Mouse (Mus musculus): Measurements from ENCODE around the gene Mthfr. TPM values are rescaled to one million over a fixed set of nuclear protein-coding genes. Genes with fewer than 3 reads are reported as not detected.

Gene Mthfr
- polyA plus RNA-seq, 1 experiment from 2014 or later, result 11.9 TPM

GRCm38 (mm10) chr4:148056246-148056645 is 17.4 kb downstream of the Mthfr start:
- peaks cover 3% of the 10 kb centered on the region; the same call in 1 of the 2 replicates for H3K4me1 ChIP-seq (ENCODE audit: control insufficient read depth, low read depth, low read length)
- no peak for ATAC-seq (ENCODE audit: low read depth)
- no peaks in the 10 kb centered on the region for H3K27me3 ChIP-seq (ENCODE audit: control insufficient read depth, insufficient read depth, low read depth, low read length)
- 83% methylated on average over 7 of the region's 7 CpGs for WGBS (ENCODE audit: insufficient replicate concordance)
- H3K9me3 ChIP-seq (replicated peaks; ENCODE audit: control insufficient read depth, low read length), result no peaks in the 10 kb centered on the region
- H3K27ac ChIP-seq (ENCODE audit: low read length), result peak overlapping the region; percentile 42; the same call in 1 of the 2 replicates
- H3K4me3 ChIP-seq (ENCODE audit: low read depth, low read length), result no peak overlapping the region
- H3K4me2 ChIP-seq (ENCODE audit: low read depth, low read length), result no peak overlapping the region
- H3K36me3 ChIP-seq (ENCODE audit: control insufficient read depth, insufficient read depth), result peaks cover 34% of the 10 kb centered on the region
- no peak overlapping the region for H3K9ac ChIP-seq (ENCODE audit: low read depth, low read length)

GRCm38 (mm10) chr4:148056801-148057200 is 17.9 kb downstream of the Mthfr start:
- WGBS (ENCODE audit: insufficient replicate concordance), result 66% methylated on average over 4 of the region's 4 CpGs
- H3K27ac ChIP-seq (ENCODE audit: low read length), result peak overlapping the region; percentile 42; the same call in 1 of the 2 replicates
- ATAC-seq (ENCODE audit: low read depth), result peak; percentile 73
- H3K4me2 ChIP-seq (ENCODE audit: low read depth, low read length), result no peak overlapping the region
- H3K4me3 ChIP-seq (ENCODE audit: low read depth, low read length), result no peak overlapping the region
- no peak overlapping the region for H3K9ac ChIP-seq (ENCODE audit: low read depth, low read length)
- H3K4me1 ChIP-seq (ENCODE audit: control insufficient read depth, low read depth, low read length), result peaks cover 4% of the 10 kb centered on the region; the same call in 1 of the 2 replicates
- H3K9me3 ChIP-seq (replicated peaks; ENCODE audit: control insufficient read depth, low read length), result no peaks in the 10 kb centered on the region
- peaks cover 28% of the 10 kb centered on the region for H3K36me3 ChIP-seq (ENCODE audit: control insufficient read depth, insufficient read depth)
- no peaks in the 10 kb centered on the region for H3K27me3 ChIP-seq (ENCODE audit: control insufficient read depth, insufficient read depth, low read depth, low read length)

- Histone ChIP-seq H3K27ac (ENCODE audit: low read length) (no peak overlapping the region), H3K4me3 (ENCODE audit: low read depth, low read length) (no peak overlapping the region), H3K27me3 (ENCODE audit: control insufficient read depth, insufficient read depth, low read depth, low read length) (no peaks in the 10 kb centered on the region), H3K36me3 (ENCODE audit: control insufficient read depth, insufficient read depth) (peaks cover 19% of the 10 kb centered on the region), H3K9me3 (replicated peaks; ENCODE audit: control insufficient read depth, low read length) (no peaks in the 10 kb centered on the region), H3K4me2 (ENCODE audit: low read depth, low read length) (no peak overlapping the region), H3K4me1 (ENCODE audit: control insufficient read depth, low read depth, low read length) (peaks cover 4% of the 10 kb centered on the region; the same call in 1 of the 2 replicates), H3K9ac (ENCODE audit: low read depth, low read length) (no peak overlapping the region)
- no peak for ATAC-seq (ENCODE audit: low read depth)
- WGBS (ENCODE audit: insufficient replicate concordance), result 57% methylated on average over 5 of the region's 5 CpGs
Observed at GRCm38 (mm10) chr4:148057661-148058209, 18.9 kb downstream of the Mthfr start.

- no peak for ATAC-seq (ENCODE audit: low read depth)
- Histone ChIP-seq H3K9me3 (replicated peaks; ENCODE audit: control insufficient read depth, low read length) (no peaks in the 10 kb centered on the region), H3K36me3 (ENCODE audit: control insufficient read depth, insufficient read depth) (peaks cover 15% of the 10 kb centered on the region), H3K27me3 (ENCODE audit: control insufficient read depth, insufficient read depth, low read depth, low read length) (no peaks in the 10 kb centered on the region), H3K27ac (ENCODE audit: low read length) (no peak overlapping the region), H3K4me2 (ENCODE audit: low read depth, low read length) (no peak overlapping the region), H3K4me1 (ENCODE audit: control insufficient read depth, low read depth, low read length) (peaks cover 4% of the 10 kb centered on the region; the same call in 1 of the 2 replicates), H3K4me3 (ENCODE audit: low read depth, low read length) (no peak overlapping the region), H3K9ac (ENCODE audit: low read depth, low read length) (no peak overlapping the region)
- 84% methylated on average over 9 of the region's 9 CpGs for WGBS (ENCODE audit: insufficient replicate concordance)
Observed at GRCm38 (mm10) chr4:148058218-148058819, 19.4 kb downstream of the Mthfr start.

GRCm38 (mm10) chr4:148058993-148059392 is 20.1 kb downstream of the Mthfr start:
- peaks cover 4% of the 10 kb centered on the region; the same call in 1 of the 2 replicates for H3K4me1 ChIP-seq (ENCODE audit: control insufficient read depth, low read depth, low read length)
- no peak for ATAC-seq (ENCODE audit: low read depth)
- 86% methylated on average over 6 of the region's 6 CpGs for WGBS (ENCODE audit: insufficient replicate concordance)
- H3K36me3 ChIP-seq (ENCODE audit: control insufficient read depth, insufficient read depth), result peaks cover 15% of the 10 kb centered on the region
- H3K4me2 ChIP-seq (ENCODE audit: low read depth, low read length), result no peak overlapping the region
- no peak overlapping the region for H3K27ac ChIP-seq (ENCODE audit: low read length)
- no peak overlapping the region for H3K4me3 ChIP-seq (ENCODE audit: low read depth, low read length)
- no peaks in the 10 kb centered on the region for H3K27me3 ChIP-seq (ENCODE audit: control insufficient read depth, insufficient read depth, low read depth, low read length)
- H3K9ac ChIP-seq (ENCODE audit: low read depth, low read length), result no peak overlapping the region
- H3K9me3 ChIP-seq (replicated peaks; ENCODE audit: control insufficient read depth, low read length), result no peaks in the 10 kb centered on the region

- H3K9me3 ChIP-seq (replicated peaks; ENCODE audit: control insufficient read depth, low read length), result no peaks in the 10 kb centered on the region
- no peak overlapping the region for H3K4me2 ChIP-seq (ENCODE audit: low read depth, low read length)
- H3K9ac ChIP-seq (ENCODE audit: low read depth, low read length), result no peak overlapping the region
- peak; percentile 31 for ATAC-seq (ENCODE audit: low read depth)
- no peaks in the 10 kb centered on the region for H3K27me3 ChIP-seq (ENCODE audit: control insufficient read depth, insufficient read depth, low read depth, low read length)
- peaks cover 4% of the 10 kb centered on the region; the same call in 1 of the 2 replicates for H3K4me1 ChIP-seq (ENCODE audit: control insufficient read depth, low read depth, low read length)
- H3K36me3 ChIP-seq (ENCODE audit: control insufficient read depth, insufficient read depth), result peaks cover 9% of the 10 kb centered on the region
- no peak overlapping the region for H3K4me3 ChIP-seq (ENCODE audit: low read depth, low read length)
- H3K27ac ChIP-seq (ENCODE audit: low read length), result no peak overlapping the region
- 45% methylated on average over 13 of the region's 13 CpGs for WGBS (ENCODE audit: insufficient replicate concordance)
Observed at GRCm38 (mm10) chr4:148060120-148061085, 21.5 kb downstream of the Mthfr start.

GRCm38 (mm10) chr4:148061086-148061480 is 22.2 kb downstream of the Mthfr start:
- Histone ChIP-seq H3K36me3 (ENCODE audit: control insufficient read depth, insufficient read depth) (peaks cover 4% of the 10 kb centered on the region; the same call in 1 of the 2 replicates), H3K4me1 (ENCODE audit: control insufficient read depth, low read depth, low read length) (peaks cover 4% of the 10 kb centered on the region; the same call in 1 of the 2 replicates), H3K27me3 (ENCODE audit: control insufficient read depth, insufficient read depth, low read depth, low read length) (no peaks in the 10 kb centered on the region), H3K9ac (ENCODE audit: low read depth, low read length) (no peak overlapping the region), H3K9me3 (replicated peaks; ENCODE audit: control insufficient read depth, low read length) (no peaks in the 10 kb centered on the region), H3K27ac (ENCODE audit: low read length) (no peak overlapping the region), H3K4me3 (ENCODE audit: low read depth, low read length) (no peak overlapping the region), H3K4me2 (ENCODE audit: low read depth, low read length) (no peak overlapping the region)
- 73% methylated on average over 9 of the region's 9 CpGs for WGBS (ENCODE audit: insufficient replicate concordance)
- no peak for ATAC-seq (ENCODE audit: low read depth)

GRCm38 (mm10) chr4:148065702-148066400 is 27.0 kb downstream of the Mthfr start:
- H3K9me3 ChIP-seq (replicated peaks; ENCODE audit: control insufficient read depth, low read length), result no peaks in the 10 kb centered on the region

More at GRCm38 (mm10) chr4:148065702-148066400, 27.0 kb downstream of the Mthfr start:
- ATAC-seq (ENCODE audit: low read depth), result no peak
- H3K4me1 ChIP-seq (ENCODE audit: control insufficient read depth, low read depth, low read length), result peaks cover 4% of the 10 kb centered on the region; the same call in 1 of the 2 replicates
- no peak overlapping the region for H3K4me2 ChIP-seq (ENCODE audit: low read depth, low read length)
- H3K36me3 ChIP-seq (ENCODE audit: control insufficient read depth, insufficient read depth), result no peaks in the 10 kb centered on the region
- no peak overlapping the region for H3K4me3 ChIP-seq (ENCODE audit: low read depth, low read length)
- H3K27me3 ChIP-seq (ENCODE audit: control insufficient read depth, insufficient read depth, low read depth, low read length), result no peaks in the 10 kb centered on the region
- 38% methylated on average over 6 of the region's 6 CpGs for WGBS (ENCODE audit: insufficient replicate concordance)
- H3K27ac ChIP-seq (ENCODE audit: low read length), result no peak overlapping the region
- H3K9ac ChIP-seq (ENCODE audit: low read depth, low read length), result no peak overlapping the region
